Mouse (Mus musculus) liver, embryonic 11.5 days (tissue): Measurements from ENCODE around the gene Decr2. TPM values are rescaled to one million over a fixed set of nuclear protein-coding genes. Genes with fewer than 3 reads are reported as not detected.

ENCODE experiments used
- ATAC-seq: fragments of 200-750 bp; cut with Nextera tagmentation; replicated peaks from 2 replicates; pipeline ENCODE4 v1.8.0; 2017; ENCODE audit warnings: moderate number of reproducible peaks, mild to moderate bottlenecking, moderate TSS enrichment, moderate library complexity; ENCODE audit not compliant: low FRiP score
- DNase-seq: peaks from one replicate; pipeline ENCODE4 v3.0.0-alpha.2; 2017; ENCODE audit warnings: low spot score
- H3K27ac ChIP-seq: fragments of 300-500 bp; sonication (generic); 2 replicates; pipeline ENCODE4 v1.5.1; 2014; ENCODE audit warnings: mild to moderate bottlenecking, low read depth, low read length, control low read depth
- H3K27me3 ChIP-seq: fragments of 300-500 bp; sonication (generic); replicated peaks from 2 replicates; pipeline ENCODE4 v1.6.1; 2014; ENCODE audit warnings: low read length, mixed read lengths; ENCODE audit not compliant: control insufficient read depth, insufficient read depth
- H3K36me3 ChIP-seq: fragments of 300-500 bp; sonication (generic); 2 replicates; pipeline ENCODE4 v1.6.1; 2014; ENCODE audit warnings: mild to moderate bottlenecking, low read length, moderate library complexity, mixed read lengths; ENCODE audit not compliant: control insufficient read depth, insufficient read depth
- H3K4me1 ChIP-seq: fragments of 300-500 bp; sonication (generic); replicated peaks from 2 replicates; pipeline ENCODE4 v1.6.1; 2014; ENCODE audit warnings: low read length, mixed read lengths; ENCODE audit not compliant: control insufficient read depth, insufficient read depth
- H3K4me2 ChIP-seq: fragments of 300-500 bp; sonication (generic); 2 replicates; pipeline ENCODE4 v1.6.1; 2014; ENCODE audit warnings: mild to moderate bottlenecking, control low read depth, moderate library complexity
- H3K4me3 ChIP-seq: fragments of 300-500 bp; sonication (generic); 2 replicates; pipeline ENCODE4 v1.5.1; 2014; ENCODE audit warnings: low read depth, low read length, control low read depth
- H3K9ac ChIP-seq: fragments of 300-500 bp; sonication (generic); 2 replicates; pipeline ENCODE4 v1.6.1; 2014; ENCODE audit warnings: low read depth, low read length, control low read depth
- H3K9me3 ChIP-seq: fragments of 300-500 bp; sonication (generic); 2 replicates; pipeline ENCODE4 v1.6.1; 2016; ENCODE audit warnings: low read length, inconsistent platforms, mixed read lengths; ENCODE audit not compliant: control insufficient read depth
- WGBS: fragments of 180-500 bp; shearing (Covaris S2); extraction: QIAGEN DNeasy Blood & Tissue Kit; methylation state at CpG from one replicate; pipeline ENCODE4 v1.1.7; 2014; 5-methylcytosine and 5-hydroxymethylcytosine counted together
- polyA plus RNA-seq: library from polyadenylated mRNA; unstranded; fragments of >200 nt; fragmentation: Nextera tagmentation; extraction: Ambion mirVana; gene quantifications from 2 replicates; pipeline ENCODE4 v1.2.1, GENCODE M21; 2014

Decr2 gene
- polyA plus RNA-seq, 1 experiment from 2014 or later, result 20.1 TPM

DNA sequence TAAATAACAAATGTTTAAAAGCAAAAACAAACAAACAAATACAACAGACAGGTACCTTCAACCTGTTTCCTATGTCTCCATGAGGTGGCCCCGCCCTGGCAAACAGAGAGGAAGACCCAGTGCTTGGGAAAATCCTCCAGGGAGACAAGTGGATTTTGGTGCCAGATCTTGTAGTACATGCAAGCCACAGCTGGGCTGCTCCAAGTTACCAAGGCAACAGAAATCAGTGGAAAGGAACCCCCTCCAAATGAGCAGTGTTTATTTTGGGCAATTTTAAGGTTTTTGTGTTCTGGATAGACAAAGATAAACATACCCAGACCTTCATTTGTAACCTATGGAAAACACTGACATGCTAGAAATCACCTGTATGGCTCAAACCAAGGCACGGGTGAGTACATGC is 11.3 kb downstream of the Decr2 start:
- no peaks in the 10 kb centered on the region for H3K9me3 ChIP-seq
- no peaks in the 10 kb centered on the region for H3K27me3 ChIP-seq
- H3K4me2 ChIP-seq, result no peak overlapping the region
- no peak overlapping the region for H3K9ac ChIP-seq
- H3K36me3 ChIP-seq, result no peaks in the 10 kb centered on the region
- no peak for DNase-seq
- no peaks in the 10 kb centered on the region for H3K4me1 ChIP-seq
- WGBS, result 79% methylated on average over 2 of the region's 2 CpGs
- no peak for ATAC-seq
- no peak overlapping the region for H3K4me3 ChIP-seq
- no peak overlapping the region for H3K27ac ChIP-seq

DNA sequence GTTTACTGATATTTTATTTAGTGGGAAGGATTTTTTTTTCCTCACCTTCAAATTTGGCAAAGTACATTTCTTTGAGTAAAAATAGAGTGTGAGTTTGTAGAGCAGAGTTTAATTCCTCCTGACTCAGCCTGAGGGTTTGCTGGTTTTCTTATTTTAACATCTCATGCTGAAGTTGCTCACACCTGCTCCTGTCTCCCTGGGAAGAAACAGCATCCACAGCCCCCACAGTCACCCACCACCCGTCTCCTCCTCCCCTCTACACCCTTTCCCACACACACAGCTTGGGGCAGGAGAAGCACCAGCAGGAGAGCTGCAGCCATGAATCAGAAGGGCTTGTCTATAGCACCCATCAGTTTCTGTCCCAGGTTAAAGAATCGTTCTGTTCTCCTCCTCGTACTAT is 14.9 kb downstream of the Decr2 start:
- peaks cover 17% of the 10 kb centered on the region for H3K27me3 ChIP-seq
- H3K4me2 ChIP-seq, result no peak overlapping the region
- DNase-seq (no peak), ATAC-seq (no peak)
- WGBS, result 61% methylated on average over 3 of the region's 3 CpGs
- H3K4me3 ChIP-seq, result no peak overlapping the region
- H3K9me3 ChIP-seq, result no peaks in the 10 kb centered on the region
- no peaks in the 10 kb centered on the region for H3K36me3 ChIP-seq
- no peak overlapping the region for H3K27ac ChIP-seq
- H3K4me1 ChIP-seq, result peaks cover under 1% of the 10 kb centered on the region
- H3K9ac ChIP-seq, result no peak overlapping the region

- no peaks in the 10 kb centered on the region for H3K9me3 ChIP-seq
- H3K4me3 ChIP-seq, result peak overlapping the region; percentile 77
- WGBS, result 33% methylated on average over 6 of the region's 6 CpGs
- peak overlapping the region; percentile 80 for H3K4me2 ChIP-seq
- H3K9ac ChIP-seq, result peak overlapping the region; percentile 65
- no peak overlapping the region for H3K27ac ChIP-seq
- DNase-seq, result no peak
- H3K36me3 ChIP-seq, result no peaks in the 10 kb centered on the region
- peaks cover 48% of the 10 kb centered on the region for H3K27me3 ChIP-seq
- peaks cover 21% of the 10 kb centered on the region for H3K4me1 ChIP-seq
- ATAC-seq, result no peak
These were observed 20.0 kb downstream of the Decr2 start for GRCm38 (mm10) chr17:26070136-26070535.

DNA sequence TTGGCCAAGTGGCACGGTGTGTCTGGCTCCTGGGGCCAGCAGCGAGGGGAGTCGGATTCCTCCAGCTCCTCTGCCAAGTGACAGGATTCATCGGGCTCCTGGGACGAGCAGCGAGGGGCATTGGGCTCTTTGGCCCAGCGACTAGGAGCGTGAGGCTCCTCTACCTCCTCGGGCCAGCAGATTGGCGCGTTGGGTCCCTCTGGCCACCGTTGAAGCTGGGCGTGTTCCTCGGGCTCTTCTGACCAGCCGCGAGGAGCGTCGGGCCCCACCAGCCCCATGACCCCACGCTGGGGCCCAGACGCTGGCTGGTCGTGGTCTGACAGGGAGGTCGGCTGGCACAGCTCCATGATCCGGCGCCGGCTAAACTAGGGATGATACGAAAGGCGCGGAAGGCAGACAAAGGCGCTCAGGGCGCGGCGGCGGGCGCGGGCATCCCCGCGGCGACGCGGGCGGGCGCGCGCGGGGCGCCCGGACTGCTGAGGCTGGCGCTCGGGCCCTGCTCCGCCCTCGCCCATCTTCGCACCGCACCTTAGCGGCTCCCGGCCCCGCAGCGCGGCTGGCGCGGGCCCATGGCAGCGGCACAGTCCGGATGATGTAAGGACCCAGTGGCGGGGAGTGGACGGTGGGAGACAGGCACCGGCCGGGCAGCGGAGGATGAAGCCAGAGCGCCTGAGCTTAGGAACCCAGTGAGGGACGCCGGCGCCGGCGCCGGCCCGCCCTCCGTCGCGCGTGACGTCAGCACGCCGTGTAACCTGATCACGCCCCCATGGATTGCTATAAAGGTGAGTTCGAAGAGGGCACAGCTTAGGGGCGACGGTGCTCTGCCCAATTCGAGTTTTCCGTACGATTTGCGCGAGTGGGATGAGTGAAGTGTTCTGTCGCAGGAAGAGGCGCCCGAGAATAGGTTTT is 21.1 kb downstream of the Decr2 start, which contains the start of gene Rab11fip3:
TSS of gene Rab11fip3 (minus strand) at position 725 of the 909 bp plus-strand sequence.
- H3K4me1 ChIP-seq, result peaks cover 21% of the 10 kb centered on the region
- peak within 1 kb of the TSS; percentile 80 for H3K4me2 ChIP-seq
- WGBS, result under 1% methylated on average over 91 of the region's 94 CpGs
- no peaks in the 10 kb centered on the region for H3K36me3 ChIP-seq
- H3K4me3 ChIP-seq, result peak within 1 kb of the TSS; percentile 77
- peak within 1 kb of the TSS; percentile 65 for H3K9ac ChIP-seq
- ATAC-seq (peak; percentile 91), DNase-seq (peak; percentile 89)
- H3K27ac ChIP-seq, result no peak within 1 kb of the TSS
- no peaks in the 10 kb centered on the region for H3K9me3 ChIP-seq
- peaks cover 48% of the 10 kb centered on the region for H3K27me3 ChIP-seq

DNA sequence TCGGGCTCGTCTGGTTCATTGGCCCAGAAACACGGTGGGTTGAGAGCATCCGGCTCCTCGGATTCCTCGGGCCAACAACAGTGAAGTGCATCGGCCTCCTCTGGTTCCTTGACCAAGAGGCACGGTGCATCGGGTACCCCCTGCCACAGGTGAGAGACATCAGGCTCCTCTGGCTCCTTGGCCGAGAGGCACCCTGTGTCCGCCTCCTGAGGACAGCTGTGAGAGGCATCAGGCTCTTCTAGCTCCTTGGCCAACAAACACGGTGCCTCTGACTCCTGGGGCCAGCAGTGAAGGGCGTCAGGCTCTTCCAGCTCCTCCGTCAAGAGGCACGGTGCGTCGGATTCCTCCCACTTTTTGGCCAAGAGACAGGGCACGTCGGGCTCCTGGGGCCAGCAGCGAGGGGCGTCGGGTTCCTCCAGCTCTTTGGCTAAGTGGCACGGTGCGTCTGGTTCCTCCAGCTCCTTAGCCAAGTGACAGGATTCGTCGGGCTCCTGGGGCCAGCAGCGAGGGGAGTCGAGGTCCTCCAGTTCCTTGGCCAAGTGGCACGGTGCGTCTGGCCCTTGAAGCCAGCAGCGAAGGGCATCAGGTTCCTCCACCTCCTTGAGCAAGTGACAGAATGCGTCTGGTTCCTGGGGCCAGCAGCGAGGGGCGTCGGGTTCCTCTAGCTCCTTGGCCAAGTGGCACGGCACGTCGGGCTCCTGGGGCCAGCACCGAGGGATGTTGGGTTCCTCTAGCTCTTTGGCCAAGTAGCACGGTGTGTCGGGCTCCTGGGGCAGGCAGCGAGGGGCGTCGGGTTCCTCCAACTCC is 21.9 kb downstream of the Decr2 start:
- H3K4me1 ChIP-seq, result peaks cover 21% of the 10 kb centered on the region
- H3K4me2 ChIP-seq, result peak overlapping the region; percentile 80
- no peaks in the 10 kb centered on the region for H3K36me3 ChIP-seq
- peak overlapping the region; percentile 65 for H3K9ac ChIP-seq
- H3K27ac ChIP-seq, result no peak overlapping the region
- WGBS, result 4% methylated on average over 44 of the region's 44 CpGs
- DNase-seq (peak; percentile 56), ATAC-seq (no peak)
- peak overlapping the region; percentile 77 for H3K4me3 ChIP-seq
- H3K27me3 ChIP-seq, result peaks cover 48% of the 10 kb centered on the region
- H3K9me3 ChIP-seq, result no peaks in the 10 kb centered on the region

DNA sequence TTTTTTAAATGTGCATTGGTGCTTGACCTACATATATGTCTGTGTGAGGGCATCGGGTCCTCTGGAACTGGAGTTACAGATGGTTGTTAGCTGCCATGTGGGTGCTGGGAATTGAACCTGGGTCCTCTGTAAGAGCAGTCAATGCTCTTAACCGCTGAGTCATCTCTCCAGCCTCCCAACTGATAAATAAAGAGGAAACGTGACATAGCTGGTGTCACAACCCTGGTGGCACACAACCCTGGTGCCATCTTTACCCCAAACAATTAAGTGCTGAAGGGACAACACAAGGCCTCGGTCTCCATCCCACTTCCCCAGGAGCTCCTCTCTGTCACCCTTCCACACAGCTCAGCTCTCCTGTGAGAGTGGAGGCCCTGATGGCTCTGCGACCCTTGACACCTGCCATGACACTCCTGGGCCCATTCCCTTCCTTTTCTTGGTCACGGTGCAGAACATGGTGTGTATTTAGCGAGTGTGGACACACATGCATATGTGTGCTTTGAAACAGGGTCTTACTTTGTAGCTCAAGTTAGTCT is 23.6 kb downstream of the Decr2 start:
- DNase-seq, result no peak
- Histone ChIP-seq H3K27ac (no peak overlapping the region), H3K36me3 (no peaks in the 10 kb centered on the region), H3K4me1 (peaks cover 21% of the 10 kb centered on the region), H3K9ac (no peak overlapping the region), H3K4me2 (peak overlapping the region; percentile 80; the same call in 1 of the 2 replicates), H3K27me3 (peaks cover 37% of the 10 kb centered on the region), H3K4me3 (peak overlapping the region; percentile 77; the same call in 1 of the 2 replicates), H3K9me3 (no peaks in the 10 kb centered on the region)
- no peak for ATAC-seq
- 86% methylated on average over 7 of the region's 7 CpGs for WGBS

GRCm38 (mm10) chr17:26064916-26065315 is 25.2 kb downstream of the Decr2 start:
- ATAC-seq, result no peak
- Histone ChIP-seq H3K36me3 (no peaks in the 10 kb centered on the region), H3K27ac (no peak overlapping the region), H3K4me2 (no peak overlapping the region), H3K4me3 (no peak overlapping the region), H3K9ac (no peak overlapping the region), H3K9me3 (no peaks in the 10 kb centered on the region), H3K4me1 (peaks cover 17% of the 10 kb centered on the region), H3K27me3 (peaks cover 28% of the 10 kb centered on the region)
- no peak for DNase-seq
- whole genome bisulfite sequencing, result 62% methylated on average over 6 of the region's 6 CpGs

- Histone ChIP-seq H3K4me3 (no peak overlapping the region), H3K27ac (no peak overlapping the region), H3K9ac (no peak overlapping the region), H3K9me3 (no peaks in the 10 kb centered on the region), H3K4me1 (peaks cover 6% of the 10 kb centered on the region), H3K27me3 (peaks cover 3% of the 10 kb centered on the region; the same call in 1 of the 2 replicates), H3K4me2 (no peak overlapping the region), H3K36me3 (0 out of 2 replicates have a peak, but pooled peaks cover 3% of the 10 kb centered on the region)
- no peak for DNase-seq
- WGBS, result 82% methylated on average over 9 of the region's 9 CpGs
- no peak for ATAC-seq
These were observed 32.2 kb downstream of the Decr2 start for GRCm38 (mm10) chr17:26057787-26058567.
